Mouse (Mus musculus) G1E (cell line): ENCODE measurements at regions not wholly inside any gene's neighbourhood (a gene's known extent, or its start where the extent isn't known, plus 50 kb on each side); places are given as distances from the start of the nearest gene placed in this dataset.

Source experiments
- CTCF ChIP-seq: IDR thresholded peaks from 2 replicates; pipeline ENCODE4 v1.5.1; 2012; ENCODE audit warnings: low read depth, low read length, inconsistent platforms, mixed read lengths
- GATA1 ChIP-seq: IDR thresholded peaks from 2 replicates; pipeline ENCODE4 v1.6.1; 2012; ENCODE audit warnings: borderline replicate concordance, low read length, inconsistent platforms, mixed read lengths

DNA sequence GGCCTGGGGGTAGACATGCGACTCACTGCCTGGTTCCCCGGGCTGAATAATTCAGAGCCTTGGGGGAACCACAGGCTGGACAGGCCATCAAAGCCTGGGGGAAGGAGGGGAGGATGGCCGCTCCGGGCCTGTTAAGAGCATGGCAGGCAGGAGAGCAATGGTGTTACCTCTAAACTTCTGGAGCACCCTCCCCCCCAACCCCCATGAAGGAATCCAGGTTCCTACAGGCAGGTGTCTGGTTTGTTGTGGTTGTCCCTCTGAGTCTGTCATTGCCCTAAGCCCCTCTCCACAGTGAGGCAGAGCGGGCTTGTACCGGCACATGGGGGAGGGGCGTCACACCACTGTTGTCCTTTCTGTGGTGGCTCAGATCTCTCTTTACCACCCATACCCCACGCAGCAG lies 140.4 kb upstream of the 1600014C23Rik start:
- TF ChIP-seq GATA1 (no peak), CTCF (no peak)
